In the genomic region with DNA sequence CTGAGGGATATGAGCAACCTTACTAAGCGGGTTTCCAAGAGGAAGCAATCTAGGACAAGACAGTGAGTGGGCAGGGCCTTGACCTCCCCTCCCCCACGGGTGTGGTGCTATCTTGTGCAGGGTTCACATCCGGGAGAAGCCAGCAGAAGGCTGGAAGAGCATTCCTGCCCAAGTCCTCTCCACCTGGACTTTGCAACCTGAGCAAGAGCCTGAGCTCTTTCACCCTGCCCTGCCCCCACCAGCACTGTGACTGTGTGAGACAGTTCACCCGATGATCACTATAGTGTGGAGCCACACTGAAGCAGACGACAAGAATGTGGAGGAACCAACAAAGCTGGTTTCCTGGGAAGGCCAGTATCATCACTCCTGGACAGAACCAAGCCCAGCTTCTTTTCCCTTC, we compare ENCODE assay signal across 18 mouse cellular contexts. TPM values are rescaled to one million over a fixed set of nuclear protein-coding genes. Genes with fewer than 3 reads are reported as not detected.
A peak's percentile ranks its signal among the peaks of the same experiment; 100 is the strongest.
DNase-seq lines count a peak whose midpoint lies in the region; ATAC-seq lines count a peak whose summit lies in the region.
"Had no signal": no experiment of that assay in that cellular context is flagged by ENCODE, and none has a peak within 500 bp of the region (broad histone marks: within the 10 kb centered on the region; RNA-seq: fewer than 3 reads in every experiment).

No protein-coding gene starts in this region.

- H3K9ac ChIP-seq in kidney, embryonic 16.5 days (replicated peaks; ENCODE audit: low read length), result no peak overlapping the region
- H3K9ac ChIP-seq in liver, embryonic 16.5 days (ENCODE audit: low read depth, low read length), result no peak overlapping the region
- H3K9ac ChIP-seq: forebrain, embryonic 12.5 days; heart, embryonic 15.5 days; neural tube, embryonic 12.5 days; stomach, embryonic 15.5 days had no signal

- 45% methylated on average over 5 of the region's 5 CpGs for WGBS in kidney, embryonic 16.5 days
- 12% methylated on average over 5 of the region's 5 CpGs for whole genome bisulfite sequencing in liver, embryonic 16.5 days (ENCODE audit: insufficient replicate concordance)

- no peak for ATAC-seq in kidney, embryonic 16.5 days (ENCODE audit: low FRiP score, low TSS enrichment)
- ATAC-seq in liver, embryonic 16.5 days (ENCODE audit: low read depth), result 0 out of 2 replicates have a peak, but pooled peaks have one; percentile 28
- ATAC-seq: midbrain, embryonic 16.5 days had no signal

- H3K27me3 ChIP-seq in kidney, embryonic 16.5 days (ENCODE audit: insufficient read depth, low read length), result peaks cover 26% of the 10 kb centered on the region
- H3K27me3 ChIP-seq in liver, embryonic 16.5 days (ENCODE audit: control insufficient read depth, insufficient read depth, low read depth, low read length), result peaks cover 26% of the 10 kb centered on the region

- intact Hi-C loops in left cerebral cortex, postnatal 25 days (cut with DNase I), result no loop called here

- peak; percentile 90 for DNase-seq in kidney, adult 11 months
- peak; percentile 74 for DNase-seq in ZHBTc4 (ENCODE audit: low read depth, low spot score)
- DNase-seq in kidney, postnatal 10 days, result peak; percentile 71
- DNase-seq in ovary, adult 18-20 months (ENCODE audit: low spot score), result no peak
- DNase-seq in left cerebral cortex, postnatal 25 days (ENCODE audit: low spot score in 2 of 2), result no peak
- no peak for DNase-seq in right cerebral cortex, postnatal 14 days
- DNase-seq: layer of hippocampus, postnatal 36 days; thymus, postnatal 14 days had no signal

- H3K27ac ChIP-seq in kidney, embryonic 16.5 days (ENCODE audit: low read length), result no peak overlapping the region
- H3K27ac ChIP-seq in liver, embryonic 16.5 days (ENCODE audit: low read length), result no peak overlapping the region
- H3K27ac ChIP-seq: forebrain, embryonic 12.5 days; heart, embryonic 15.5 days; hindbrain, embryonic 10.5 days; neural tube, embryonic 12.5 days; stomach, embryonic 15.5 days had no signal

- no peaks in the 10 kb centered on the region for H3K9me3 ChIP-seq in kidney, embryonic 16.5 days (ENCODE audit: low read length)
- no peaks in the 10 kb centered on the region for H3K9me3 ChIP-seq in liver, embryonic 16.5 days (replicated peaks; ENCODE audit: control insufficient read depth, low read length)
- H3K9me3 ChIP-seq: forebrain, embryonic 12.5 days; heart, embryonic 15.5 days; hindbrain, embryonic 10.5 days; neural tube, embryonic 12.5 days; stomach, embryonic 15.5 days had no signal

- no peak overlapping the region for H3K4me3 ChIP-seq in kidney, embryonic 16.5 days (ENCODE audit: low read length)
- no peak overlapping the region for H3K4me3 ChIP-seq in liver, embryonic 16.5 days (ENCODE audit: low read depth, low read length)
- H3K4me3 ChIP-seq: forebrain, embryonic 12.5 days; heart, embryonic 15.5 days; hindbrain, embryonic 10.5 days; megakaryocyte, embryonic 14.5 days; neural tube, embryonic 12.5 days; stomach, embryonic 15.5 days had no signal

- no peaks in the 10 kb centered on the region for H3K36me3 ChIP-seq in kidney, embryonic 16.5 days (ENCODE audit: insufficient read depth, low read length)
- no peaks in the 10 kb centered on the region for H3K36me3 ChIP-seq in liver, embryonic 16.5 days (ENCODE audit: control insufficient read depth, insufficient read depth)
- H3K36me3 ChIP-seq: forebrain, embryonic 12.5 days; heart, embryonic 15.5 days; hindbrain, embryonic 10.5 days; neural tube, embryonic 12.5 days; stomach, embryonic 15.5 days had no signal

- H3K4me1 ChIP-seq in kidney, embryonic 16.5 days (ENCODE audit: insufficient read depth, low read length), result peaks cover 46% of the 10 kb centered on the region
- H3K4me1 ChIP-seq in liver, embryonic 16.5 days (ENCODE audit: control insufficient read depth, low read depth, low read length), result no peaks in the 10 kb centered on the region; the same call in none of the 2 replicates

- no peak overlapping the region for H3K4me2 ChIP-seq in kidney, embryonic 16.5 days (replicated peaks; ENCODE audit: low read depth, low read length)
- no peak overlapping the region for H3K4me2 ChIP-seq in liver, embryonic 16.5 days (ENCODE audit: low read depth, low read length)
- H3K4me2 ChIP-seq: forebrain, embryonic 12.5 days; heart, embryonic 15.5 days; neural tube, embryonic 12.5 days; stomach, embryonic 15.5 days had no signal

RNA-seq across cellular contexts. Expression of a gene that starts 4.7 kb away (rescaled TPM):
- 1.4 and 1.7 TPM in 2 replicates for polyA plus RNA-seq in kidney, embryonic 16.5 days (2015; fragmentation: Nextera tagmentation; extraction: Ambion mirVana)
- 1.1 and 1.4 TPM in 2 replicates for polyA plus RNA-seq in liver, embryonic 16.5 days (2015; fragmentation: Nextera tagmentation; extraction: Ambion mirVana)
- total RNA-seq in left cerebral cortex, postnatal 25 days (2021), result 10 to 100 TPM; 13.1 to 18.7 TPM
- total RNA-seq: granulocyte monocyte progenitor cell, adult 5-6 weeks had no signal
- polyA plus RNA-seq: midbrain, embryonic 16.5 days; neural tube, embryonic 12.5 days had no signal

RNA-seq across cellular contexts. Expression of a gene that starts 53.1 kb away (rescaled TPM):
- 216 and 232 TPM in 2 replicates for polyA plus RNA-seq in kidney, embryonic 16.5 days (2015; fragmentation: Nextera tagmentation; extraction: Ambion mirVana)
- 20.4 and 21.4 TPM in 2 replicates for polyA plus RNA-seq in liver, embryonic 16.5 days (2015; fragmentation: Nextera tagmentation; extraction: Ambion mirVana)
- total RNA-seq in left cerebral cortex, postnatal 25 days (2021), result 100 to 1,000 TPM; 195 to 212 TPM

Comparison
In these comparisons a context has a peak if more than half of its experiments do, and no peak if none do; other contexts are left out.
1. DNase-seq: peak in kidney, adult 11 months (single experiment), ZHBTc4 (single experiment) and kidney, postnatal 10 days (single experiment); none in ovary, adult 18-20 months (single experiment), left cerebral cortex, postnatal 25 days (0 of 2) and right cerebral cortex, postnatal 14 days (single experiment).